ENCODE assay signal across 10 mouse cellular contexts in genomic region chr5:134121138-134121892, GRCm38 (mm10). TPM values are rescaled to one million over a fixed set of nuclear protein-coding genes. Genes with fewer than 3 reads are reported as not detected.
DNase-seq lines count a peak whose midpoint lies in the region; ATAC-seq lines count a peak whose summit lies in the region.
"Had no signal": no experiment of that assay in that cellular context is flagged by ENCODE, and none has a peak within 500 bp of the region (broad histone marks: within the 10 kb centered on the region; RNA-seq: fewer than 3 reads in every experiment).

No protein-coding gene starts in this region.

- H3K4me1 ChIP-seq in neural tube, embryonic 11.5 days (ENCODE audit: control insufficient read depth, insufficient read depth, low read length): no peaks in the 10 kb centered on the region
- no peaks in the 10 kb centered on the region for H3K4me1 ChIP-seq in embryonic facial prominence, embryonic 14.5 days (ENCODE audit: control insufficient read depth, insufficient read depth, low read length)
- H3K4me1 ChIP-seq in intestine, embryonic 15.5 days (replicated peaks): peaks cover 14% of the 10 kb centered on the region; the same call in 1 of the 2 replicates
- H3K4me1 ChIP-seq in kidney, embryonic 16.5 days (ENCODE audit: insufficient read depth, low read length): peaks cover 5% of the 10 kb centered on the region; the same call in 1 of the 2 replicates
- H3K4me1 ChIP-seq: megakaryocyte, embryonic 14.5 days had no signal

- no peak overlapping the region for H3K4me3 ChIP-seq in neural tube, embryonic 11.5 days (ENCODE audit: low read depth, low read length)
- no peak overlapping the region for H3K4me3 ChIP-seq in embryonic facial prominence, embryonic 14.5 days (ENCODE audit: low read depth, low read length)
- no peak overlapping the region for H3K4me3 ChIP-seq in intestine, embryonic 15.5 days (replicated peaks)
- H3K4me3 ChIP-seq in kidney, embryonic 16.5 days (ENCODE audit: low read length): no peak overlapping the region
- H3K4me3 ChIP-seq: megakaryocyte, embryonic 14.5 days had no signal

- H3K9ac ChIP-seq in neural tube, embryonic 11.5 days (ENCODE audit: low read length): no peak overlapping the region
- H3K9ac ChIP-seq in embryonic facial prominence, embryonic 14.5 days (ENCODE audit: low read depth, low read length): no peak overlapping the region
- no peak overlapping the region for H3K9ac ChIP-seq in intestine, embryonic 15.5 days
- no peak overlapping the region for H3K9ac ChIP-seq in kidney, embryonic 16.5 days (replicated peaks; ENCODE audit: low read length)

- intact Hi-C loops in left cerebral cortex, postnatal 25 days (cut with DNase I): no loop called here

- ATAC-seq in neural tube, embryonic 11.5 days (ENCODE audit: insufficient read depth, low FRiP score, low TSS enrichment): no peak
- no peak for ATAC-seq in embryonic facial prominence, embryonic 14.5 days (ENCODE audit: low read depth)
- ATAC-seq in intestine, embryonic 15.5 days: peak; percentile 59
- no peak for ATAC-seq in kidney, embryonic 16.5 days (ENCODE audit: low FRiP score, low TSS enrichment)

- WGBS in neural tube, embryonic 11.5 days: 68% methylated on average over 8 of the region's 9 CpGs
- WGBS in embryonic facial prominence, embryonic 14.5 days: 74% methylated on average over 8 of the region's 9 CpGs
- WGBS in intestine, embryonic 15.5 days: 71% methylated on average over 9 of the region's 9 CpGs
- 69% methylated on average over 9 of the region's 9 CpGs for WGBS in kidney, embryonic 16.5 days

- peak; percentile 31 for DNase-seq in neural tube, embryonic 11.5 days (ENCODE audit: low spot score)
- no peak for DNase-seq in neural tube, embryonic 10.5 days (ENCODE audit: extremely low spot score, low spot score)
- DNase-seq in embryonic facial prominence, embryonic 14.5 days (ENCODE audit: low spot score): peak; percentile 24
- DNase-seq in left cerebral cortex, postnatal 25 days (ENCODE audit: low spot score in 2 of 2): no peak
- no peak for DNase-seq in ovary, adult 18-20 months (ENCODE audit: low spot score)
- DNase-seq: cerebellum, postnatal 14 days; thymus, postnatal 25 days had no signal

- H3K9me3 ChIP-seq in neural tube, embryonic 11.5 days (ENCODE audit: control insufficient read depth, low read length): no peaks in the 10 kb centered on the region
- no peaks in the 10 kb centered on the region for H3K9me3 ChIP-seq in embryonic facial prominence, embryonic 14.5 days (ENCODE audit: control insufficient read depth, low read length)
- H3K9me3 ChIP-seq in intestine, embryonic 15.5 days: no peaks in the 10 kb centered on the region
- no peaks in the 10 kb centered on the region for H3K9me3 ChIP-seq in kidney, embryonic 16.5 days (ENCODE audit: low read length)
- H3K9me3 ChIP-seq: megakaryocyte, embryonic 14.5 days had no signal

- no peak overlapping the region for H3K4me2 ChIP-seq in neural tube, embryonic 11.5 days (ENCODE audit: low read depth)
- H3K4me2 ChIP-seq in embryonic facial prominence, embryonic 14.5 days (ENCODE audit: low read depth, low read length): no peak overlapping the region
- H3K4me2 ChIP-seq in intestine, embryonic 15.5 days (replicated peaks): no peak overlapping the region
- no peak overlapping the region for H3K4me2 ChIP-seq in kidney, embryonic 16.5 days (replicated peaks; ENCODE audit: low read depth, low read length)

- no peaks in the 10 kb centered on the region for H3K27me3 ChIP-seq in neural tube, embryonic 11.5 days (ENCODE audit: control insufficient read depth, insufficient read depth, low read length)
- H3K27me3 ChIP-seq in embryonic facial prominence, embryonic 14.5 days (replicated peaks; ENCODE audit: control insufficient read depth, insufficient read depth, low read length): no peaks in the 10 kb centered on the region
- no peaks in the 10 kb centered on the region for H3K27me3 ChIP-seq in intestine, embryonic 15.5 days (replicated peaks)
- no peaks in the 10 kb centered on the region for H3K27me3 ChIP-seq in kidney, embryonic 16.5 days (ENCODE audit: insufficient read depth, low read length)
- H3K27me3 ChIP-seq: megakaryocyte, embryonic 14.5 days had no signal

- H3K27ac ChIP-seq in neural tube, embryonic 11.5 days (ENCODE audit: low read depth, low read length): no peak overlapping the region
- H3K27ac ChIP-seq in embryonic facial prominence, embryonic 14.5 days (replicated peaks; ENCODE audit: low read depth, low read length): no peak overlapping the region
- H3K27ac ChIP-seq in intestine, embryonic 15.5 days: no peak overlapping the region
- no peak overlapping the region for H3K27ac ChIP-seq in kidney, embryonic 16.5 days (ENCODE audit: low read length)

- H3K36me3 ChIP-seq in neural tube, embryonic 11.5 days (ENCODE audit: control insufficient read depth, insufficient read depth, low read length): no peaks in the 10 kb centered on the region
- H3K36me3 ChIP-seq in embryonic facial prominence, embryonic 14.5 days (ENCODE audit: control insufficient read depth, insufficient read depth, low read length): 0 out of 2 replicates have a peak, but pooled peaks cover 7% of the 10 kb centered on the region
- H3K36me3 ChIP-seq in intestine, embryonic 15.5 days: no peaks in the 10 kb centered on the region
- H3K36me3 ChIP-seq in kidney, embryonic 16.5 days (ENCODE audit: insufficient read depth, low read length): 0 out of 2 replicates have a peak, but pooled peaks cover 9% of the 10 kb centered on the region

RNA-seq across cellular contexts. Expression of gene Castor2, which starts 21.8 kb away (rescaled TPM):
- 12.5 and 12.6 TPM in 2 replicates for polyA plus RNA-seq in neural tube, embryonic 11.5 days (2014; fragmentation: Nextera tagmentation; extraction: Ambion mirVana)
- polyA plus RNA-seq in embryonic facial prominence, embryonic 14.5 days (2014; fragmentation: Nextera tagmentation; extraction: Ambion mirVana): 11.7 and 13.5 TPM in 2 replicates
- 5.1 and 7.7 TPM in 2 replicates for polyA plus RNA-seq in intestine, embryonic 15.5 days (2015; fragmentation: Nextera tagmentation; extraction: Ambion mirVana)
- 10 to 100 TPM; 76.5 to 78.2 TPM for total RNA-seq in left cerebral cortex, postnatal 25 days (2021)
- 14.0 and 15.2 TPM in 2 replicates for polyA plus RNA-seq in kidney, embryonic 16.5 days (2015; fragmentation: Nextera tagmentation; extraction: Ambion mirVana)

RNA-seq across cellular contexts. Expression of gene Rcc1l, which starts 55.3 kb away (rescaled TPM):
- 23.6 and 25.4 TPM in 2 replicates for polyA plus RNA-seq in neural tube, embryonic 11.5 days (2014; fragmentation: Nextera tagmentation; extraction: Ambion mirVana)
- 26.1 and 27.3 TPM in 2 replicates for polyA plus RNA-seq in embryonic facial prominence, embryonic 14.5 days (2014; fragmentation: Nextera tagmentation; extraction: Ambion mirVana)
- polyA plus RNA-seq in intestine, embryonic 15.5 days (2015; fragmentation: Nextera tagmentation; extraction: Ambion mirVana): 33.1 and 34.6 TPM in 2 replicates
- total RNA-seq in left cerebral cortex, postnatal 25 days (2021): 10 to 100 TPM; 15.2 to 17.2 TPM
- 34.9 and 36.3 TPM in 2 replicates for polyA plus RNA-seq in kidney, embryonic 16.5 days (2015; fragmentation: Nextera tagmentation; extraction: Ambion mirVana)

Comparison
In these comparisons a context has a peak if more than half of its experiments do, and no peak if none do; other contexts are left out.
1. DNase-seq: peak in neural tube, embryonic 11.5 days (single experiment) and embryonic facial prominence, embryonic 14.5 days (single experiment); none in neural tube, embryonic 10.5 days (single experiment), left cerebral cortex, postnatal 25 days (0 of 2) and ovary, adult 18-20 months (single experiment).